Mouse (Mus musculus) T-helper 17 cell (primary cell): ENCODE measurements around the gene Rc3h2.

Experiments
- in situ Hi-C, 2 experiments: fragments of 300-600 bp; cut with MboI, MseI; formaldehyde crosslinking; loops; 1 replicate in 1 of 2; 2 replicates in 1 of 2; pipeline ENCODE4 v1.15.1; 2025; ENCODE audit warnings: high pct_unique_total_duplicates in 2 of 2

Gene Rc3h2

DNA sequence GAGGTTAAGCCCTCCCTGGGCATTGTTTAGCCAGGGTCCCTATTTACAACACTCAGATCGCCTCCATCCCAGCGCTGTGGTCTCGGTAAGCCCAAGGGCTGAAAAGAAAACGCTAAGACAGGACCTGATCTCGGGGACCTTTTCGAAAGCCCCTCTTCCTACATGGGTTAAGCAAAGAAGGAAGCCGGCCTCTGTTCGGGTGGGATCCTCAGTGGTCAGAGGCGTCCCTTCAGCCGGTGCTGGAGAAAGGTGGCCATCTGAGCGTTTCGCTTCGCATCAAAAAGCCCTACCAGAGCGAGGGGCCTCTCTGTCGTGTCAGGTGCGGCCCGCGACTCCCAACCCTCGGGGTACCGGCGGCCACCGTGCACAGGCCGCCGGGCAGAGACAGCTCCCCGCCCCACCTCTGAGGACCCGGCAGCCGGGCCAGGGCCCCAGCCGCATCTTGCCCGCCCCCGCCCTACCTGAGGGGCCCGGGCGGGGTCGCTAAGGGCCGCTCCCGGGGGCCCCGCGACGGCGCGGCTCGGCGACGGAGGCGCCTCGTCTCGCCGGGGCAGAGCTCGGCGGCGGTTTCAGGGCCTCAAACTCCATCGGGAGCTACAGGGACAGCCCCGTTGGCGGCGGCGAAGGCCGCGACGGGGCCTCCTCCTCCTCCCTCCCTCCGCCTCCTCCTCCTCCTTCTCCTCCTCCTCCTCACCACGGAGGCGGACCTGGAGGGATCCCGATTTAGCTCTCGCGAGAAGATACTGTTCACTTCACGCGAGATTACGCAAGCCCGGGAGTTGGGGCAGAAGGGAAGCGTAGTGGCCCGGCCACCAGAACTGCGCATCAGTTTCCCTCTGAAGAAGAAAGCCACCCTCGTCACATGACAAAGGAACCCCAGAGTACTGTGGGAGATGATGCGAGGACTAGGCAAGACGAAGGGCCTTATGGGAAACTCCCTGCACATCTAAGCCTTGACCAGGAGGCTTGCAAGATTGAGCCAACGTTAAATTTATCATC lies at the start of gene Rc3h2:
TSS of gene Rc3h2 (minus strand) at position 598 of the 999 bp plus-strand sequence.
- in situ Hi-C loops, result loop anchor here in 1 of 2 experiments (10.0 kb wide), 1 partner anchor 1448 kb away; the partner anchor contains the start of gene Ttll11

DNA sequence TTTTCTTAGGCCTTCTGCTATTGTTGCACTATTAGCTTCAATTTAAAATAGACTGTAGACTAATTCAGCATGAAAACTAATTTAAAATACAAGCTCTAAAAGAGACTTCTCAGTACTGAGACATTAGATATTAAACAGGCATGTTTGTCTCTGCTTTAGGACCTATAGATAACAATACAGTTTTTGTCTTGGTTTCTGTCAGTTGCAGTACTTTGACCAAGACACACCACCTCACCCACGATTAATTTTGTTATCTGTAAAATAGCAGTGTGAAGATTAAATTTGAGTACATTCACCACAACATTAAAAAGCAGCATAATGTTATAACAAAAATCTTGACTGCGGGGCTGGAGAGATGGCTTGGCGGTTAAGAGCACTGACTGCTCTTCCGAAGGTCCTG lies 43.6 kb upstream of the Rc3h2 start:
- in situ Hi-C loops, result loop anchor here in 1 of 2 experiments (10.0 kb wide), 1 partner anchor 1399 kb away; no protein-coding TSS in a partner anchor

DNA sequence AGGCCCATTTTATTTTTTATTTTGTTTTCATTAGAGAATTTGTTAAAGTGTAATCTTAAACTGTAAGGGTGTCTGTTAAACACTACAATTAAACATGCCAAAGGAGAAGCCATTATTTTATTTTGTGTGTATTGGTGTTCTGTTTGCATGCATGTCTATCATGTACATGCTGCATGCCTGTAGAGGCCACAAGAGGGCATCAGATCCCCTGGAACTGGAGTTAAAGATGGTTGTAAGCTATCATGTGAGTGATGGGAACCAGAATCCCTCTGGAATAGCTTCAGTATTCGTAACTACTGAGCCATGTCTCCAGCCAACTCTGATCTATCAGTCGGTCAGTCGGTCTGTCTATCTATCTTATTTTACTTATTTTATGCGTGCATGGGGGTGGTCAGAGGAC lies 38.0 kb upstream of the Rc3h2 start:
- in situ Hi-C loops, result loop anchor here in 1 of 2 experiments (10.0 kb wide), 1 partner anchor 1404 kb away; no protein-coding TSS in a partner anchor

DNA sequence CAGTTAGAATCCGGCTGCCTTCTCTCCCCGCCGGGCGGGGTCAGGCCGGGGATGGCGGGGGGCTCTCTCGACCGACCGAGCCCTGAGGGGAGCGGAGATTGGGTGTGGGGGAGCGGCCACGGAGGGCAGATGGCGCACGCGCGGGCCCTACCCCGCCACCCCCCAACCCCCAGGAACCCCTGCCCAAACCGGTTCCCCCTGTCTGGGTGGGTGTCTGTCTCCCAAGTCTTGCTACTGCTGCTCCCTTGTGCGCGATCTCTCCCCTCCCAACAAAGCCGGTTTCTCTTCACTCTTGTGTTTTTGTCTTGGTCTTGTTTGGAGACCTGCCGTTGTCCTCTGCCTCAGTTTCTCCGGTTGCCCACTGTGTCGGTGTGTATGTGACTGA lies 29.7 kb upstream of the Rc3h2 start:
- in situ Hi-C loops, result loop anchor here in 1 of 2 experiments (10.0 kb wide), 1 partner anchor 1552 kb away; the partner anchor contains the start of genes Arpc5l and Rpl35

DNA sequence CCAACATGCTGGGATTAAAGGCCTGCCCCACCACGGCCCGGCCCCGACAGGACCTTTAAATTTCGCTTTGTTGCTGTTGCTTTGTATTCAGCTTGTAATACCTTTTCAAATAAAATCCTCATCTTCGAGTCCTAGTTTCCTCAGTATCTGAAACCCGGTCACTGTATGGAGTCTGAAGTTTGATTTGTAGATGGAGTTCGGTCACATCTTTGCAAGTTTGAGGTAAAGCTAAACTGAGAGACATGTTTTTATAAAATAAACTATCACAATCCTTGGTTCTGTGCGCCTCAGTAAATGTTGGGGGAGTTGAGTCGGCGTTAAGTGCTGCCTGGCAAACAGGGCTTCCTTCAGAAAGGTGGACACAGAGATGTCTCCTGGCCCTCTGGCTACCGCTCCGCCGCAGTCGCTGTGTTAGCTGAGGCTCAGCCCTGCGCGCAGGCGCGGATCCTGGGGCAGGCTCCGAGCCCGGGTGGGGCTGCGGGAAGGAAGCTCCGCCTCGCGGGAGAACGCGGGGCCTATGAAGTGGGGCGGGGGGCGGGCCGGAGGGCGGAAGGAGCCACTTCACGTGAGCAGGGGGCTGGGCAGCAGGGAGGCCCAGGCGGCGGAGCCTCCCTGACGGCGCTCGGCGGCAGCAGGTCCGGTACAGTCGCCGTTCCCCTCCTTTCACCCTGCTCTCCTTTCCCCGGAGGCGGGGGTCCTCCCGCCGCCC lies 29.1 kb upstream of the Rc3h2 start:
- in situ Hi-C loops, result loop anchor here in 1 of 2 experiments (10.0 kb wide), 1 partner anchor 1553 kb away; the partner anchor contains the start of genes Arpc5l and Rpl35

DNA sequence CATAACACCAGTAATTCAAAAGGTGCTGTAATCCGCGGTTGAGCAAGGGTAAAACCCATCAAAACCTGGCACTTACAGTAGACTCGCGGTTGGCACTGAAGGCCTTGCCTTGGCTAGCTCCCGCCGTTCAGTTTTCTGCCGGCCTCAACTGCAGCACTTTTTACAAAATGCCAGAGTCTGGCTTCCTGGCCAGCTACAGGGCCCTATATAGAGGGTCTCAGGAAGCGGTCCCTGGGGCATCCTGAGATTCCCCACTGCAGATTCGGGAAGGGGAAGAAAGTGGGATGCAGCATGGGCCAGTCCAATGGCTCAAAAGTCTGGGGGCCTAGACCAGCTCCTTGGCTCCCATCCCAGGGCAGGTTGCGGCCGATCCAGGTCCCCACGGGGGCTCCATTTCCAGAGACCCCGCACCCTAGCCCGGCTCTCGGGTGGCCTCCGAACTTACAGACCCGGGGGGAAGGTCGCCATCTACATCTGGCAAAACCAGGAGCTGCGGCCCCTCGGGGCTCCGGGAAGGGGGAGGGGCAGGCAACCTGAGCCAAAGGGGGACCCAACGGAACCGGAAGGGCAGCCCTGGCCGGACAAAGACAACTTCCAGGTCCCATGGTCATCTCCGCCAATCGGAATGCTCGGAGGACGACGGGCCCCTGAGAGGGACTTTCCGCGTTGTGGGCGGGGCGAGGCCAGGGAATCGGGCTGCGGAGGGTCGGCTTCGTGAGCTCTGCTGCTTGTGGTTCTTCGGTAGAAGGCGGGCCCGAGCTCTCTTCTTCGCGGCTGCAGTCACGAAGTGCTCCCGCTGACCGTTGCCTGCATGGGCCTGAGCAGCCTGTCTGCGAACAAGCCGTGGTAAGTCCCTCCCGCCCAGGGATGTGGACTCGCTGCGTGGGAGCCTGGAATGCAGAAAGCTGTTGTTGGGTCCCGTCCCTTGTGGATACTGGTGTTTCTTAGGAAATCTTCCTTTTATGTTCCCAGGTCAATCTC lies 20.2 kb upstream of the Rc3h2 start, which contains the start of the genes Zbtb26, Zbtb6 and Rabgap1:
TSS of gene Zbtb26 (minus strand) at position 525 of the 981 bp plus-strand sequence.
TSS of gene Zbtb6 (minus strand) at position 561 of the 981 bp plus-strand sequence.
TSS of gene Rabgap1 (plus strand) at position 669 of the 981 bp plus-strand sequence.
- in situ Hi-C loops, result loop anchor here in 1 of 2 experiments (10.0 kb wide), 1 partner anchor 1782 kb away; the partner anchor contains the start of gene Ppp6c

DNA sequence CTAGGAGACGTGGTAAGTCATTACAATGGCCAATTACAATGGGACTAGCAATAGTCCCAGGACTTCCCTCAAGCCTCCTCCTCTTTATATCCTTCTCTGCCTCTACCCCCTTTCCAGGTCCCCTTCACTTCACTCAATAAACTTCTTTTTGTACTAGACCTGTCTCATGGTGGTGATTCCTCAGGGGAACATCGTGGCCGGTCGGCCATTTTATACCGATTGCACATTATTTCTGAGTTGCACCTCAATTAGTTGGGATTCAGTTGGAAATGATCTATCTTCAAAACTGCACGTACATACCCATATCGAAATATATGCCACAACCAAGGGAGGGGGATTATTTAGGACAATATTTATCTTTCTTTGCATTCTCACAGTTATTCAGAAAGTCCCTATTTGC lies 8.9 kb upstream of the Rc3h2 start:
- in situ Hi-C loops, result no loop called here

DNA sequence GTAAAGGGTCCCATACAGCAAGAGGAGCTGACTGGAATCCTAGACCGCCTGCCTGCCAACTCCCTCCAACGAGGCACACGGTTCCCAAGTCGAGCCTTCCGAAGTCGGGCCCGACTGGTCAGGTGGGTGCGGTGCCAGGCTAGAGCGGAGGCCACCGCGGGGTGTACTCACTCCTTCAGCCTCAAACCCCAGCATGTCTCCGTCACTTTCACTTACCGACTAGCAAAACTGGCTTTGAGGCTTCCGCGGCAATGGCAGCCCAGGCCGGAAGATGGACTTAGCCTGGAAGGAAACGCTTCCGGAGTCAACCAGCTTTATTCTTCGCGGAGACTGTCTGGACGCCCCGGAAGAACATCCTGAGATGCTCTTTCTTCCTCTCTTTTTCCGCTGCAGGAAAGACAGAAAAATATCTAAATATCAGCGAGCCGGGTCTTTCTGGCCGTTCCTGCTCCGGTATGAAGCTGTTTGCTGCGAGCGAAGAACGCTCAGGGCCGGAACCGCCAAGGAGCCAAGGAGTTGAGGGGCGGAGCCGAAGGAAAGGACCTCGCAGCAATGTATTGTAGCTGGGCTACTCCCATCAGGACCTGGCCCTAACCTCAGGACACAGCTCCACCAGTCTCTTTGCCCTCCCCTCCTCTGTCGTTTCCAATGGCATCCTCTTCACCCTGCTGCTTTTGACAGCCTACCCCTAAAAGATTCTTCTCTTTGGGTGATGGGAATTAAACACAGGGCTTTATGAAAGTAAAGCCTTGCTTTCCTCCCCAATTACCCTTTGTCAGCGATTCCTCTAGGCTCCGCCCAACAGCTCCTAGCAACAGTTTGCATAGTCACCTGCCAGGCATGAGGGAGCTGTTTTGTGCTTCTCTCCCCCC lies 8.1 kb upstream of the Rc3h2 start:
- in situ Hi-C loops, result no loop called here

DNA sequence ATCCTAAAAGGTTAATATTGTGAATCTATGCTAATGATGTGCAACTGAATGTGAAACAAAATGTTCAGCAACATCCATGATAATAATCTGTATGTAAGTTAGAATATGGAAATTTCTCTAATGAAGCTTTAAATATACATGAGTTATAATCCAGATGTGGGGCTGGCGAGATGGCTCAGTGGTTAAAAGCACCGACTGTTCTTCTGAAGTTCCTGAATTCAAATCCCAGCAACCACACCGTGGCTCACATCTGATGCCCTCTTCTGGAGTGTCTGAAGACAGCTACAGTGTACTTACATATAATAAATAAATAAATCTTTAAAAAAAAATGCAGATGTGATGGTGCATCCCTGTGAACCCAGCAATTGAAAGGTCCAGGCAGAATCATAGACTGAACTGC lies 968 bp upstream of the Rc3h2 start:
- in situ Hi-C loops, result loop anchor here in 1 of 2 experiments (10.0 kb wide), 1 partner anchor 1449 kb away; the partner anchor contains the start of gene Ttll11

DNA sequence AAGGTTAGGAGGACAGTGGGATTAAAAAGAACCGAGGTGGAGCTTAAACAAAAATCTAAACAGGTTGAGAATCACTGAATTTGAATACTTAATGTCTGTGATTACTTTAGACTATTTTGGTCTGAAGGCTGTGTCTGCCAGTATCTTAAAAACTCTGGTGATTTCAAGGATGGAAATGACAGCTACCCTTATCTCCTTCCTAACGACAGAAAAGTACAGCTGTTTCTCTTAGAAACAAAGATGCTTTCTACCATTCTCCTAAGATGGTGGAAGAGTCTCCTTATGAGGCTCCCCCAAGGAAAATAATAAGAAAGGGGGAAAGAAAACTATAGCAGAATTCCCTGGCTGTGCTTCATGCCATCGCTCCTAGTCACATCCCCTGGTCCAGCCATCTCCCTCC lies 800 bp downstream of the Rc3h2 start:
- in situ Hi-C loops, result loop anchor here in 1 of 2 experiments (10.0 kb wide), 1 partner anchor 1447 kb away; the partner anchor contains the start of gene Ttll11

DNA sequence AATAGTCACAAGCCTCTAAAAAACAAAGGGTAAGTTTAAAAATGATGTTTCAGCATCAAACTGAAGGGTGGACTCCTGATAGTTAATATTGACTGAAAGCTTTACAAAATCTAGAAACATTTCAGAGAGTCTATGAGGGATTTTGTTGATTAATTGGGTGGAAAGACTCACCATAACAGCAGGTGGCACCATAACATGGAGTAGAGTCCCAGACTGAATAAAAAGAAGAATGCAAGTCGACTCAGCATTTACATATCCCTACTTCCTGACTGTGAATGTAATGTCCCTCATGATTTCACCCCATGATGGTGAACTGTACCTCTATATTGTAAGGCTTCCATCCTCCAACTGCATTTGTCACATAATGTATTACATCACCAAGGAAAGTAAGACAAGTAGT lies 27.2 kb downstream of the Rc3h2 start:
- in situ Hi-C loops, result no loop called here

DNA sequence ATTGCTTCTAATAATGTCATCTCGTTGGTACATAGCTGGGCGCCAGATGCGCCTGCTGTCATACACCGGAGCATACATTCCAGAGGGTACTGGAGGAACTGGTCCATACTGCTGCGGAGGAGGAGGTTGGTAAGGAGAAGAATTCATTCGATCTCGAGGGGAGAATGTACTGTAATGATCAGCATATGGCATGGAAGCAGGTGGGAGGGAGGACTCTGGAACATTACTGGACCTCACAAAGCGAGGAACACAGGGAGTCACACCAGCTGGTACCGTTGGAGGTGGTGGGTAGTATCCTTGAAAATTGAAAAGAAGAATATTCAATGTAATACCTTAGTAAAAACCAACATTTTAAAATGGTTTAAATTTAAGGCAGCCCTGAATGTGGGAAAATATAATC lies 39.8 kb downstream of the Rc3h2 start:
- in situ Hi-C loops, result loop anchor here in 1 of 2 experiments (10.0 kb wide), 1 partner anchor 102 kb away; no protein-coding TSS in a partner anchor

DNA sequence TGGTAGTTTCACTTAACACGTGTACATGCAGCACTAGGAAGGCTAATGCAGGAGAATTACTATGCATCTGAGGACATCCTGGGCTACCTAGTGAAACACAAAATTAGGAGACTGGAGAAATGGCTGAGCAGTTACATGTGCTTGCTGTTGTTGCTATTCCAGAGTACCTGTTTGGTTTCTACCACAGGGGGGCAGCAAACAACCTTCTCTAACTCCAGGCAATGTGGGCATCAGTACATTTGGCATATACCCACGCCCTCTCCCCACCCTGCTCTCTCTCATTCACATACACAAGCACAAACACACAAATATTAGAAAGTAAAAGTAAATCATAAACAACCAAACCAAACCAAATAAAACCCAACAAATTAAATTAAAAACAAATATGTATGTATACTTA lies 42.5 kb downstream of the Rc3h2 start:
- in situ Hi-C loops, result loop anchor here in 1 of 2 experiments (10.0 kb wide), 1 partner anchor 105 kb away; no protein-coding TSS in a partner anchor

DNA sequence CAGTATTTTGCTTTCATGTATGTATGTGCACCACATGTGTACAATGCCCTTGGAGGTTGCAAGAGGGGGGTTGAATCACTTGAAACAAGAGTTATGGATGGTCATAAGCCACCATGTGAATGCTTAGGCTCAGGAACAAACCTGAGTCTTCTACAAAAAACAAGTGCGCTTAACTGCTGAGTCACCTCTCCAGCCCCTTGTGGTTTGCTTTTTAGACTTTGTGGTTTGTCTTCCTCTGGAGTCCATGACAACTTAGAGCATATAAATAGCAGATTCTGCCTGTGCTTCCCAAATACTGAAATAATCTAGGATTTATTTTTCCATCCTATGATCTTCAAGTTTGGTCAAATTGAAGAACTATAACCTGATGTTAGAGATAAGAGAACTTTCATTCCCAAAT lies 46.7 kb downstream of the Rc3h2 start:
- in situ Hi-C loops, result loop anchor here in 1 of 2 experiments (5.0 kb wide), 1 partner anchor 36 kb away; no protein-coding TSS in a partner anchor

DNA sequence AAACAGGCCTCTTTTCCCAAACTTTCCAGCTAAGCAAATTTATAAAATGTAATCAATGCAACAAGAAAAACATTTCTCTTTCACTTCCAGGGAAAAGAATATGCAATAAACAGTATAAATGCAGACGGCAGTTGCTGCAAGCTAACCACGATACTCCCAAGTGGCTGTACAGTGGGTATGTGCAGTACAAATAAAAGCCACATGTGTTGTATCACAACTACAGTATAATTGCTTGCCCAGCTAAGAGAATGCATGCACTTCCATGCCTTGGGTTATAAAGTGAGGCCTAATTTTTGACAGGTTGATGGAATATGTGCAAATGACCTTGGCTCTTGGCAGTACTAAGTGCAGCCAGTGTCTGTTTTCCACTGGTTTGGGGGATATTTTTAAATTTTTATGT lies 52.1 kb downstream of the Rc3h2 start:
- in situ Hi-C loops, result loop anchor here in 1 of 2 experiments (25.0 kb wide), 2 partner anchors 1358 to 1842 kb away; no protein-coding TSS in a partner anchor

DNA sequence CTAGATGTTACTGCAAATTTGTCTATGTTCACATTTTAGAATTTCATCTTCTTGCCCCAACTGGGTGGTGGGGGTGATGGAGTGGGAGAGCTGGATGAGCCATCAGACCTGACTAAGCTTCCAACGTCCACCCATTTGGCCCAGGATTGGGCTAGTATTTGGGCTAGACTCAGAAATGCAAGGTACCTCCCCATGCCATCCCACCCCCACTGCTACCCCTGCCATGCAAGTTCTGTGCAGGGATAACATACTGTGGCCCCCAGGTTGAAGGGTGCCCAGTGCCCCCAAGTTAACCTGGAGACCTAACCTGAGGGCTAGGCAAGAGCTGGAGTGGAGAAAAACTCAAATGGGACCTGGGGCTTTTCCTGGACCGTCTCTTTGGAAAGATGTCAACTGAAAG lies 62.8 kb downstream of the Rc3h2 start:
- in situ Hi-C loops, result loop anchor here (5.0 to 25.0 kb wide), 4 partner anchors 87 to 1852 kb away; no protein-coding TSS in a partner anchor

DNA sequence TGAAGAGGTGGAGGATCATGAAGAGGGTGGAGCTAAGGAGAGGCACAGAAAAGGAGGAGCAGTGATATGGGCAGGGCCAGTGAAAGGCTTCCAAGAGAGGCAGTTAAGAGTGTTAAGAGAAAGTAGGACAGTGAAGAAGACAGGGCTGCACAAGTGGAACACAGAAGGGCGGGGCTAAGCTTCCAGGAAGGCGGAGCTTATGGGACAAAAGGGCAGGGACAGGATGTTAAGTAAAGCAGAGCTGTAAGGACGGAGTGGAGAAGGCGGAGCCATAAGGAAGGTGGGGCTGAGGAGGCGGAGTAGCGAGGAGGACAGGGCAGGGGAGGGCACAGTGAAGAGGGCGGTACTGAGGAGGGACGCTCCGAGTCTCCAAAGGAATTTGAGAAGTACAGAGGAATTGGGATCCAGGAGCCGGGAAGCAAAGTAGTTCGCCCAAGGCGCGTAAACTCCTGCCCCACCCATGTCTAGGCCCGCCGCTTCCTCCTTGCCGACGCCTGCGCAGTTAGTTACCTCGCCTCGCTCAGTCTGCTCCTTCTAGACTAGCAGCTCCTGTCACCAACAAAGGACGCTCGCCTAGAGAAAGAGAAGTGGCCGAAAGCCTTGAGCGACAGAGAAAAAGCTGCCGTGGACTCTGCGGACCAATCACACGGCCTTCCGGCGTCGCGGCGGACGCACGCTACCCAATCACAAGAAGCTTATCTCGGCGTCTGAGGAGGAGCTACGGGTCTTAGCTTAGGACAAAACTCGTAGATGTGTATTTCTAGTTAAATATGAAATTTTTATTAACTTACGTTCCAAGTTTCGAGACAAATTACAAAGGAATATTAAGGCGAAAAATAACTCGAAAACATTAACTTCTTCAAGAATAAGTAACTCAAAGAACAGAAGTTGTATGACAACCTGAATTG lies 63.8 kb downstream of the Rc3h2 start, which contains the start of gene Pdcl:
TSS of gene Pdcl (minus strand) at position 700 of the 908 bp plus-strand sequence.
- in situ Hi-C loops, result loop anchor here (10.0 to 25.0 kb wide), 3 partner anchors 1347 to 1853 kb away; no protein-coding TSS in a partner anchor
